Mouse (Mus musculus) skeletal muscle tissue, adult 2 months (tissue): ENCODE data around the gene Gpr180.
"Not testable (repeated sequence)": the region's sequence is repeated elsewhere in the genome, so short reads cannot be mapped to it uniquely, and the experiment has no call there.

Experiments
- DNase-seq: peaks from one replicate; pipeline ENCODE4 v3.0.0-alpha.2; 2012; ENCODE audit warnings: low read depth, low spot score

Gpr180 gene

GRCm38 (mm10) chr14:118152294-118152651, 15.3 kb downstream of the Gpr180 start:
- no peak for DNase-seq

GRCm38 (mm10) chr14:118156056-118156455, 19.1 kb downstream of the Gpr180 start:
- not testable (repeated sequence) for DNase-seq

- no peak for DNase-seq
Observed at GRCm38 (mm10) chr14:118156740-118157139, 19.8 kb downstream of the Gpr180 start.

GRCm38 (mm10) chr14:118157146-118157545, 20.2 kb downstream of the Gpr180 start:
- DNase-seq, result no peak

- DNase-seq, result no peak
Observed at GRCm38 (mm10) chr14:118161751-118162150, 24.8 kb downstream of the Gpr180 start.

GRCm38 (mm10) chr14:118162640-118163039, 25.7 kb downstream of the Gpr180 start:
- DNase-seq, result peak; percentile 53

GRCm38 (mm10) chr14:118168776-118169175, 31.8 kb downstream of the Gpr180 start:
- no peak for DNase-seq

- no peak for DNase-seq
Observed at GRCm38 (mm10) chr14:118173590-118174203, 36.7 kb downstream of the Gpr180 start.

- DNase-seq, result no peak
Observed at GRCm38 (mm10) chr14:118175071-118175693, 38.2 kb downstream of the Gpr180 start.

GRCm38 (mm10) chr14:118175694-118176085, 38.7 kb downstream of the Gpr180 start:
- no peak for DNase-seq

GRCm38 (mm10) chr14:118179251-118179650, 42.3 kb downstream of the Gpr180 start:
- DNase-seq, result no peak

- DNase-seq, result no peak
Observed at GRCm38 (mm10) chr14:118179701-118180100, 42.7 kb downstream of the Gpr180 start.

- DNase-seq, result peak; percentile 10
Observed at GRCm38 (mm10) chr14:118180117-118180557, 43.2 kb downstream of the Gpr180 start.

- peak; percentile 21 for DNase-seq
Observed at GRCm38 (mm10) chr14:118180711-118181177, 43.8 kb downstream of the Gpr180 start.

GRCm38 (mm10) chr14:118191442-118191841, 54.5 kb downstream of the Gpr180 start:
- no peak for DNase-seq

- DNase-seq, result no peak
Observed at GRCm38 (mm10) chr14:118193001-118193628, 56.2 kb downstream of the Gpr180 start.

- DNase-seq, result no peak
Observed at GRCm38 (mm10) chr14:118193663-118194062, 56.7 kb downstream of the Gpr180 start.

GRCm38 (mm10) chr14:118194219-118194914, 57.4 kb downstream of the Gpr180 start:
- no peak for DNase-seq

- DNase-seq, result no peak
Observed at GRCm38 (mm10) chr14:118197063-118197462, 60.1 kb downstream of the Gpr180 start.

- DNase-seq, result no peak
Observed at GRCm38 (mm10) chr14:118200731-118201130, 63.8 kb downstream of the Gpr180 start.

GRCm38 (mm10) chr14:118202006-118202405, 65.0 kb downstream of the Gpr180 start:
- no peak for DNase-seq

- DNase-seq, result no peak
Observed at GRCm38 (mm10) chr14:118203031-118203430, 66.1 kb downstream of the Gpr180 start.
